Mouse (Mus musculus) megakaryocyte-erythroid progenitor cell, adult 5-6 weeks (primary cell): ENCODE measurements around the gene Olfm2. TPM values are rescaled to one million over a fixed set of nuclear protein-coding genes. Genes with fewer than 3 reads are reported as not detected.
"Not testable (repeated sequence)": the region's sequence is repeated elsewhere in the genome, so short reads cannot be mapped to it uniquely, and the experiment has no call there.

ENCODE experiments used
- ATAC-seq: replicated peaks from 2 replicates; pipeline ENCODE4 v1.8.0; 2016; ENCODE audit warnings: mild to moderate bottlenecking, inconsistent platforms; ENCODE audit not compliant: severe bottlenecking, poor library complexity, low FRiP score, low TSS enrichment
- total RNA-seq, 2 experiments: library from RNA; stranded (forward) in 1 of 2; stranded (reverse) in 1 of 2; fragments of 200-1000, 215-1000 nt in 1 of 2; fragments of >200 nt in 1 of 2; fragmentation: Nextera tagmentation in 1 of 2; gene quantifications; 2 replicates each; pipeline ENCODE4 v1.2.3; 2014 to 2017

Gene Olfm2
- total RNA-seq, 2 experiments from 2014 or later: not detected

GRCm38 (mm10) chr9:20705981-20706380 lies 40.2 kb downstream of the Olfm2 start:
- ATAC-seq: no peak

GRCm38 (mm10) chr9:20705420-20705819 lies 40.7 kb downstream of the Olfm2 start:
- ATAC-seq: no peak

- ATAC-seq: no peak
Observed at GRCm38 (mm10) chr9:20703832-20704380, 42.2 kb downstream of the Olfm2 start.

GRCm38 (mm10) chr9:20697466-20697865 lies 48.7 kb downstream of the Olfm2 start:
- no peak for ATAC-seq

- no peak for ATAC-seq
Observed at GRCm38 (mm10) chr9:20696107-20696712, 49.9 kb downstream of the Olfm2 start.

GRCm38 (mm10) chr9:20694721-20695235 lies 51.4 kb downstream of the Olfm2 start:
- no peak for ATAC-seq

- no peak for ATAC-seq
Observed at GRCm38 (mm10) chr9:20692863-20693262, 53.3 kb downstream of the Olfm2 start.

- ATAC-seq: not testable (repeated sequence)
Observed at GRCm38 (mm10) chr9:20690449-20690848, 55.7 kb downstream of the Olfm2 start.

GRCm38 (mm10) chr9:20689913-20690312 lies 56.2 kb downstream of the Olfm2 start:
- no peak for ATAC-seq

GRCm38 (mm10) chr9:20689403-20689802 lies 56.7 kb downstream of the Olfm2 start:
- no peak for ATAC-seq

- no peak for ATAC-seq
Observed at GRCm38 (mm10) chr9:20685081-20685861, 60.9 kb downstream of the Olfm2 start.

GRCm38 (mm10) chr9:20682389-20682722 lies 63.8 kb downstream of the Olfm2 start:
- no peak for ATAC-seq

GRCm38 (mm10) chr9:20681546-20682388 lies 64.4 kb downstream of the Olfm2 start:
- no peak for ATAC-seq

- ATAC-seq: no peak
Observed at GRCm38 (mm10) chr9:20680378-20680958, 65.7 kb downstream of the Olfm2 start.

- no peak for ATAC-seq
Observed at GRCm38 (mm10) chr9:20677892-20678291, 68.3 kb downstream of the Olfm2 start.

- ATAC-seq: no peak
Observed at GRCm38 (mm10) chr9:20672047-20672446, 74.1 kb downstream of the Olfm2 start.

- no peak for ATAC-seq
Observed at GRCm38 (mm10) chr9:20668065-20668464, 78.1 kb downstream of the Olfm2 start.

- ATAC-seq: peak; percentile 70
Observed at GRCm38 (mm10) chr9:20666510-20667034, 79.6 kb downstream of the Olfm2 start.

GRCm38 (mm10) chr9:20665925-20666324 lies 80.2 kb downstream of the Olfm2 start:
- no peak for ATAC-seq
